Mouse (Mus musculus): Measurements from ENCODE around the gene Zfp157. TPM values are rescaled to one million over a fixed set of nuclear protein-coding genes. Genes with fewer than 3 reads are reported as not detected.
"Not testable (repeated sequence)": the region's sequence is repeated elsewhere in the genome, so short reads cannot be mapped to it uniquely, and the experiment has no call there.

The Zfp157 gene
- 35.8 and 37.6 TPM in 2 replicates for total RNA-seq (2014; fragmentation: Nextera tagmentation)
- total RNA-seq (2017): 11.8 and 14.9 TPM in 2 replicates
- polyA plus RNA-seq (2012): 1.1 and 2.5 TPM in 2 replicates

DNA sequence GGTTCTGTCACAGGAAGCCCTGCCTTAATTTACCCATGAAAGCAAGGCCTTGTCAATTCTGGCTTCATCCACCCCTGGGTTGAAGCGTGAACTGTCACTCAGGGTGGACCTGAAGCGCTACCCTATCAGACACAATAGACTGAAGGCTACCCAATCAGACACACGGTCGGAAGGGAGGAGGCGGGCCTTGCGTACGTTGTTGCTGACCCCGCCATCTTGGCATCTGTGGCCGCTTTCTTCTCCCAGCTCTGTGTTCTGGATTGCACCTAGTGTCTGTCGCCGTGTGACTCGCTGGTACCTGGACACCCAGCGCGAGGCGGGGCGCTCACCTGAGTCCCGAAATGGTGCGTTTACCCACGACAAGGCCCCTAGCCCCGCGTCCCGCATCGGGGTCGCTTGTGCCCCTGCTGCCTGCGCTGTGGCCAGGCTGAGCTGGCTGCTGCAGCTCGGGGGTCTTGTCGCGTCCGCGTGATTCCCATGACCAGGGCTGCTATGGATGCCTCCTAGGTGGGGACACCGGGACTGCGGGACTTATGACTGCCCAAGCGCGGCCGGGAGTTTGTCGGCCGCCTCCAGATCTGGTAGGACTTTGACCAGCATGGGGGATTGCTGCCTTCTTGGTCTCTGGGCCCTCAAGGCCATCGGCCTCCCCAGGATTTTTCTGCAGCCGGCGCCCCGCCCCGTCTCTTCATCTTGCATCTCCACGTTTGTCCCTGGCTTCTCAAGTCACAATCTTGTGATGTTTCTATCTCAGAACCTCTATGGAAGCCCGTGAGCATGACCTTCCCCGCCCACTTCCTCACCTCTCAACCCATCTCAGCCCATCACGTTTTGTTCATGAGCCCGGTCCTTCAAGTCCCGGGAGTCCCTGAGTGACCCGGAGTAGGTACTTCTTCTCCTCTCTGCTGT, at the start of gene Zfp157:
Zfp157 (plus strand) TSS at position 183 of the 909 bp plus-strand sequence.
- no peaks in the 10 kb centered on the region for H3K9me3 ChIP-seq (replicated peaks)
- peaks cover 30% of the 10 kb centered on the region for H3K36me3 ChIP-seq (replicated peaks)
- H3K4me3 ChIP-seq (ENCODE audit: low read depth, low read length): peak within 1 kb of the TSS; percentile 99
- H3K4me1 ChIP-seq (ENCODE audit: insufficient read depth, low read depth, low read length): peaks cover 25% of the 10 kb centered on the region
- DNase-seq (ENCODE audit: low spot score) (peak; percentile 91), ATAC-seq (ENCODE audit: extremely low read depth, insufficient number of reproducible peaks, low FRiP score, poor library complexity, severe bottlenecking) (peak; percentile 100)
- TF ChIP-seq POLR2AphosphoS5 (IDR thresholded peaks at IDR 0.05; ENCODE audit: insufficient replicate concordance, low read depth, low read length): no peak
- peaks cover 4% of the 10 kb centered on the region; the same call in 1 of the 2 replicates for H3K27me3 ChIP-seq (ENCODE audit: insufficient read depth, low read length)

DNA sequence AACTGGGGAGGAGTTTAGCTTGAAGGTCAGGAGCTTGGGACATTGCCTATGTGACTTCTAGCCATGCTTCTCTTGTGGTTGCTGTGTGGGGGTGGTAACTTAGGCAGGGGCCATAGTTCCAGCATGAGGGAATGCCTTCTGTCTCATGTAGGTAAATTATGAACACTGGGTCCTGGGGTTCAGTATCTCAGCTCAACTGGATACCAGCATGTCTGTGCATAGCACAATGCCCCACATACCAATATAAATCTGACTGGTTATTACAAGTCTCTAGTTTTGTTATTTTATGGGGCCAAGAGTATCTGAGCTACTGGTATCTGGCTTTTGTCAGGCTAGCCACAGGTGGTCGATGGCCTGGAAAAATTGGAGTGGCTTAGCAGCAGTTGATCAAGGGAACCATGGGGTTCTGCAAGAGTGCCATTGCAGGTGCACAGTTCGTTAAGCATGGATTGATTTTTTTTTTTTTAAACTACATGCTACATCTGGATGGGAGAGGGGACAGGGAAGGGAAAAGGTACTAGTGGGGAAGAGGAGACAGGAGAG, 43.4 kb upstream of the Zfp157 start:
- TF ChIP-seq TAL1 (conservative IDR thresholded peaks at IDR 0.05; ENCODE audit: low read depth, low read length): no peak
- no peak for TF ChIP-seq GATA2 (IDR thresholded peaks at IDR 0.05; ENCODE audit: borderline replicate concordance, low read depth, low read length)
- TF ChIP-seq CTCF (IDR thresholded peaks at IDR 0.05; ENCODE audit: low read depth, low read length): no peak
- no peak for TF ChIP-seq GATA1 (IDR thresholded peaks at IDR 0.05; ENCODE audit: borderline replicate concordance, low read length)
- TF ChIP-seq POLR2AphosphoS5 (IDR thresholded peaks at IDR 0.05; ENCODE audit: insufficient replicate concordance, low read depth, low read length): no peak
- DNase-seq (ENCODE audit: low spot score) (no peak), ATAC-seq (ENCODE audit: extremely low read depth, insufficient number of reproducible peaks, low FRiP score, poor library complexity, severe bottlenecking) (no peak)
- Histone ChIP-seq H3K4me3 (ENCODE audit: low read depth, low read length) (no peak overlapping the region), H3K4me1 (ENCODE audit: insufficient read depth, low read depth, low read length) (no peaks in the 10 kb centered on the region), H3K27me3 (ENCODE audit: insufficient read depth, low read length) (no peaks in the 10 kb centered on the region), H3K9me3 (replicated peaks) (no peaks in the 10 kb centered on the region), H3K36me3 (replicated peaks) (no peaks in the 10 kb centered on the region)

- not testable (repeated sequence) for DNase-seq (ENCODE audit: low spot score); H3K27me3 ChIP-seq (ENCODE audit: insufficient read depth, low read length); H3K4me3 ChIP-seq (ENCODE audit: low read depth, low read length); H3K9me3 ChIP-seq (replicated peaks); H3K4me1 ChIP-seq (ENCODE audit: insufficient read depth, low read depth, low read length); H3K36me3 ChIP-seq (replicated peaks); ATAC-seq (ENCODE audit: extremely low read depth, insufficient number of reproducible peaks, low FRiP score, poor library complexity, severe bottlenecking)
Measured at GRCm38 (mm10) chr5:138400431-138400830, 40.8 kb upstream of the Zfp157 start.

DNA sequence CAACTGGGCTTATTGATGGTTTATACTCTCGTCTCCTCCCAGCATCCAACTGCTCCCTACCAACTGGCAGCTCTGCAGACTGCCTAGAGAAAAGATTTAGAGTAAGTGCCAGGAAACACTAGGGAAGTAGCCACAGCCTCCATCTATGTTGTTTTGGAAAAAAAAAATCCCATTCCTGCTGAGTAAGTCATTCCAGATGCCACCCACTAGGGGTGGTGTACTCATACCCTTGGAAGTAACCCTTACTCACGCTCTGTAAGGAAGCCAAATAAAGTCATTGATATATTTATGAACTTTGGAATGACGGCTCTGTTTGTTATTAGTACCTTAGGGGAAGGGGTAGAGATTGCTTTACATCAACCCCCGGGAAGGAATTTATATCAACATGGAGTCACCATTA, 17.1 kb downstream of the Zfp157 start:
- ATAC-seq (ENCODE audit: extremely low read depth, insufficient number of reproducible peaks, low FRiP score, poor library complexity, severe bottlenecking): no peak

GRCm38 (mm10) chr5:138459107-138459506, 17.8 kb downstream of the Zfp157 start:
- peaks cover 37% of the 10 kb centered on the region for H3K36me3 ChIP-seq (replicated peaks)
- no peaks in the 10 kb centered on the region for H3K27me3 ChIP-seq (ENCODE audit: insufficient read depth, low read length)
- no peak overlapping the region for H3K4me3 ChIP-seq (ENCODE audit: low read depth, low read length)
- no peaks in the 10 kb centered on the region for H3K4me1 ChIP-seq (ENCODE audit: insufficient read depth, low read depth, low read length)
- H3K9me3 ChIP-seq (replicated peaks): peaks cover 30% of the 10 kb centered on the region
- DNase-seq (ENCODE audit: low spot score) (no peak), ATAC-seq (ENCODE audit: extremely low read depth, insufficient number of reproducible peaks, low FRiP score, poor library complexity, severe bottlenecking) (no peak)
- TF ChIP-seq TAL1 (conservative IDR thresholded peaks at IDR 0.05; ENCODE audit: low read depth, low read length): no peak
- TF ChIP-seq GATA1 (IDR thresholded peaks at IDR 0.05; ENCODE audit: borderline replicate concordance, low read length): no peak

More for the DNA sequence above, 17.1 kb downstream of the Zfp157 start:
- H3K36me3 ChIP-seq (replicated peaks): peaks cover 39% of the 10 kb centered on the region
- H3K9me3 ChIP-seq (replicated peaks): peaks cover 31% of the 10 kb centered on the region
- H3K4me3 ChIP-seq (ENCODE audit: low read depth, low read length): no peak overlapping the region
- no peak for DNase-seq (ENCODE audit: low spot score)
- H3K27me3 ChIP-seq (ENCODE audit: insufficient read depth, low read length): no peaks in the 10 kb centered on the region
- no peaks in the 10 kb centered on the region for H3K4me1 ChIP-seq (ENCODE audit: insufficient read depth, low read depth, low read length)
- TF ChIP-seq TAL1 (conservative IDR thresholded peaks at IDR 0.05; ENCODE audit: low read depth, low read length): no peak
- TF ChIP-seq GATA1 (IDR thresholded peaks at IDR 0.05; ENCODE audit: borderline replicate concordance, low read length): no peak
- TF ChIP-seq CTCF (IDR thresholded peaks at IDR 0.05; ENCODE audit: low read depth, low read length): no peak
- no peak for TF ChIP-seq GATA2 (IDR thresholded peaks at IDR 0.05; ENCODE audit: borderline replicate concordance, low read depth, low read length)
- no peak for TF ChIP-seq POLR2AphosphoS5 (IDR thresholded peaks at IDR 0.05; ENCODE audit: insufficient replicate concordance, low read depth, low read length)

GRCm38 (mm10) chr5:138473601-138474000, 32.3 kb downstream of the Zfp157 start:
- H3K9me3 ChIP-seq (replicated peaks): no peaks in the 10 kb centered on the region
- H3K4me1 ChIP-seq (ENCODE audit: insufficient read depth, low read depth, low read length): no peaks in the 10 kb centered on the region
- no peak for TF ChIP-seq POLR2AphosphoS5 (IDR thresholded peaks at IDR 0.05; ENCODE audit: insufficient replicate concordance, low read depth, low read length)
- peak; percentile 90 for TF ChIP-seq CTCF (IDR thresholded peaks at IDR 0.05; ENCODE audit: low read depth, low read length)
- no peak for ATAC-seq (ENCODE audit: extremely low read depth, insufficient number of reproducible peaks, low FRiP score, poor library complexity, severe bottlenecking)
- H3K36me3 ChIP-seq (replicated peaks): no peaks in the 10 kb centered on the region
- DNase-seq (ENCODE audit: low spot score): peak; percentile 10
- no peaks in the 10 kb centered on the region for H3K27me3 ChIP-seq (ENCODE audit: insufficient read depth, low read length)
- no peak overlapping the region for H3K4me3 ChIP-seq (ENCODE audit: low read depth, low read length)

DNA sequence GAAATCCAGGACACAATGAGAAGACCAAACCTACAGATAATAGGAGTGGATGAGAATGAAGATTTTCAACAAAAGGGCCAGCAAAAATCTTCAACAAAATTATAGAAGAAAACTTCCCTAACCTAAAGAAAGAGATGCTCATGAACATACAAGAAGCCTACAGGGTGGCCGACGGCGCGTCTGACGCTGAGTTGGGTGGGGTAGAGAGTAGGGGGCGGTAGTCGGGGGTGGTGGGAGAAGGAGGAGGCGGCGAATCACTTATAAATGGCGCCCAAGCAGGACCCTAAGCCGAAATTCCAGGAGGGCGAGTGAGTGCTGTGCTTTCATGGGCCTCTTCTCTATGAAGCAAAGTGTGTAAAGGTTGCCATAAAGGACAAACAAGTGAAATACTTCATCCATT, 63.3 kb downstream of the Zfp157 start:
- H3K27me3 ChIP-seq (ENCODE audit: insufficient read depth, low read length); H3K36me3 ChIP-seq (replicated peaks); ATAC-seq (ENCODE audit: extremely low read depth, insufficient number of reproducible peaks, low FRiP score, poor library complexity, severe bottlenecking): not testable (repeated sequence)

More for the DNA sequence above, 63.3 kb downstream of the Zfp157 start:
- H3K4me1 ChIP-seq (ENCODE audit: insufficient read depth, low read depth, low read length); H3K9me3 ChIP-seq (replicated peaks); DNase-seq (ENCODE audit: low spot score); H3K4me3 ChIP-seq (ENCODE audit: low read depth, low read length): not testable (repeated sequence)

Other genes starting within 250 kb of the Zfp157 start
- gene Mblac1, start 247.2 kb upstream of the Zfp157 start, total RNA-seq (2014; fragmentation: Nextera tagmentation): 1.7 and 2.1 TPM in 2 replicates
- gene Mblac1, start 247.2 kb upstream of the Zfp157 start, total RNA-seq (2017): 3.8 and 4.2 TPM in 2 replicates
- gene Mblac1, start 247.2 kb upstream of the Zfp157 start, polyA plus RNA-seq (2012): 2.5 TPM in 2 replicates
- not detected in 2 replicates for gene Nxpe5, start 215.6 kb upstream of the Zfp157 start, total RNA-seq (2014; fragmentation: Nextera tagmentation)
- 0.12 and 0.38 TPM in 2 replicates for gene Nxpe5, start 215.6 kb upstream of the Zfp157 start, total RNA-seq (2017)
- gene Nxpe5, start 215.6 kb upstream of the Zfp157 start, polyA plus RNA-seq (2012): not detected in 2 replicates
- gene Lamtor4, start 186.0 kb upstream of the Zfp157 start, total RNA-seq (2014; fragmentation: Nextera tagmentation): 13.3 and 14.5 TPM in 2 replicates
- 22.9 and 33.1 TPM in 2 replicates for gene Lamtor4, start 186.0 kb upstream of the Zfp157 start, total RNA-seq (2017)
- 51.8 and 51.9 TPM in 2 replicates for gene Lamtor4, start 186.0 kb upstream of the Zfp157 start, polyA plus RNA-seq (2012)
- 35.6 and 41.8 TPM in 2 replicates for gene BC037034, start 177.4 kb upstream of the Zfp157 start, total RNA-seq (2014; fragmentation: Nextera tagmentation)
- 24.6 and 33.0 TPM in 2 replicates for gene BC037034, start 177.4 kb upstream of the Zfp157 start, total RNA-seq (2017)
- gene BC037034, start 177.4 kb upstream of the Zfp157 start, polyA plus RNA-seq (2012): 139 and 151 TPM in 2 replicates
- gene Gal3st4, start 168.6 kb upstream of the Zfp157 start, total RNA-seq (2014; fragmentation: Nextera tagmentation): not detected in 2 replicates
- gene Gal3st4, start 168.6 kb upstream of the Zfp157 start, total RNA-seq (2017): 0.06 and 0.27 TPM in 2 replicates
- not detected in 2 replicates for gene Gal3st4, start 168.6 kb upstream of the Zfp157 start, polyA plus RNA-seq (2012)
- not detected in 2 replicates for gene Gm43720, start 161.5 kb upstream of the Zfp157 start, total RNA-seq (2014; fragmentation: Nextera tagmentation)
- gene Gm43720, start 161.5 kb upstream of the Zfp157 start, total RNA-seq (2017): 0.05 and 0.06 TPM in 2 replicates
- not detected in 2 replicates for gene Gm43720, start 161.5 kb upstream of the Zfp157 start, polyA plus RNA-seq (2012)
- gene Gpc2, start 161.5 kb upstream of the Zfp157 start, total RNA-seq (2014; fragmentation: Nextera tagmentation): not detected in 2 replicates
- 0.06 TPM in 1 of 2 replicates, not detected in the other for gene Gpc2, start 161.5 kb upstream of the Zfp157 start, total RNA-seq (2017)
- gene Gpc2, start 161.5 kb upstream of the Zfp157 start, polyA plus RNA-seq (2012): not detected in 2 replicates
- 3.8 TPM in 1 of 2 replicates, not detected in the other for gene Stag3, start 161.2 kb upstream of the Zfp157 start, total RNA-seq (2014; fragmentation: Nextera tagmentation)
- 0.06 and 0.44 TPM in 2 replicates for gene Stag3, start 161.2 kb upstream of the Zfp157 start, total RNA-seq (2017)
- gene Stag3, start 161.2 kb upstream of the Zfp157 start, polyA plus RNA-seq (2012): not detected in 2 replicates
- gene Pvrig, start 99.5 kb upstream of the Zfp157 start, total RNA-seq (2014; fragmentation: Nextera tagmentation): not detected in 2 replicates
- not detected in 2 replicates for gene Pvrig, start 99.5 kb upstream of the Zfp157 start, total RNA-seq (2017)
- not detected in 2 replicates for gene Pvrig, start 99.5 kb upstream of the Zfp157 start, polyA plus RNA-seq (2012)
- gene 1700123K08Rik, start 123.2 kb downstream of the Zfp157 start, total RNA-seq (2014; fragmentation: Nextera tagmentation): not detected in 2 replicates
- gene 1700123K08Rik, start 123.2 kb downstream of the Zfp157 start, total RNA-seq (2017): not detected in 2 replicates
- gene 1700123K08Rik, start 123.2 kb downstream of the Zfp157 start, polyA plus RNA-seq (2012): not detected in 2 replicates
- 66.5 and 72.1 TPM in 2 replicates for gene Zfp68, start 178.3 kb downstream of the Zfp157 start, total RNA-seq (2014; fragmentation: Nextera tagmentation)
- gene Zfp68, start 178.3 kb downstream of the Zfp157 start, total RNA-seq (2017): 42.5 and 49.7 TPM in 2 replicates
- 0.89 and 1.7 TPM in 2 replicates for gene Zfp68, start 178.3 kb downstream of the Zfp157 start, polyA plus RNA-seq (2012)
- 10.3 and 12.4 TPM in 2 replicates for gene A430033K04Rik, start 181.4 kb downstream of the Zfp157 start, total RNA-seq (2014; fragmentation: Nextera tagmentation)
- 8.6 and 9.6 TPM in 2 replicates for gene A430033K04Rik, start 181.4 kb downstream of the Zfp157 start, total RNA-seq (2017)
- gene A430033K04Rik, start 181.4 kb downstream of the Zfp157 start, polyA plus RNA-seq (2012): 0.45 and 0.62 TPM in 2 replicates